Mouse (Mus musculus) midbrain, embryonic 12.5 days (tissue): ENCODE data around the gene Aldh9a1. TPM values are rescaled to one million over a fixed set of nuclear protein-coding genes. Genes with fewer than 3 reads are reported as not detected.
A peak's percentile ranks its signal among the peaks of the same experiment; 100 is the strongest.

Experiments used
- ATAC-seq: fragments of 200-750 bp; cut with Nextera tagmentation; 2 replicates; pipeline ENCODE4 v1.8.0; 2017; ENCODE audit warnings: low read depth, moderate TSS enrichment, moderate library complexity; ENCODE audit not compliant: low FRiP score
- H3K27ac ChIP-seq: fragments of 300-500 bp; sonication (generic); replicated peaks from 2 replicates; pipeline ENCODE4 v1.5.1; 2016; ENCODE audit warnings: mild to moderate bottlenecking
- H3K27me3 ChIP-seq: fragments of 300-500 bp; sonication (generic); 2 replicates; pipeline ENCODE4 v1.6.1; 2016; ENCODE audit warnings: mild to moderate bottlenecking
- H3K36me3 ChIP-seq: fragments of 300-500 bp; sonication (generic); 2 replicates; pipeline ENCODE4 v1.6.1; 2016
- H3K4me1 ChIP-seq: fragments of 300-500 bp; sonication (generic); 2 replicates; pipeline ENCODE4 v1.6.1; 2016
- H3K4me2 ChIP-seq: fragments of 300-500 bp; sonication (generic); replicated peaks from 2 replicates; pipeline ENCODE4 v1.6.1; 2016; ENCODE audit warnings: mild to moderate bottlenecking, moderate library complexity
- H3K4me3 ChIP-seq: fragments of 300-500 bp; sonication (generic); 2 replicates; pipeline ENCODE4 v1.5.1; 2016; ENCODE audit warnings: mild to moderate bottlenecking
- H3K9ac ChIP-seq: fragments of 300-500 bp; sonication (generic); replicated peaks from 2 replicates; pipeline ENCODE4 v1.6.1; 2016; ENCODE audit warnings: mild to moderate bottlenecking, moderate library complexity
- H3K9me3 ChIP-seq: fragments of 300-500 bp; sonication (generic); 2 replicates; pipeline ENCODE4 v1.6.1; 2016; ENCODE audit warnings: mild to moderate bottlenecking
- WGBS: fragments of 180-500 bp; shearing (Covaris S2); methylation state at CpG from one replicate; pipeline ENCODE4 v1.1.7; 2016; 5-methylcytosine and 5-hydroxymethylcytosine counted together
- polyA plus RNA-seq: library from polyadenylated mRNA; unstranded; fragments of >200 nt; fragmentation: Nextera tagmentation; extraction: Ambion mirVana; gene quantifications from 2 replicates; pipeline ENCODE4 v1.2.1, GENCODE M21; 2016

The Aldh9a1 gene
- polyA plus RNA-seq, 1 experiment from 2014 or later: 35.4 TPM

DNA sequence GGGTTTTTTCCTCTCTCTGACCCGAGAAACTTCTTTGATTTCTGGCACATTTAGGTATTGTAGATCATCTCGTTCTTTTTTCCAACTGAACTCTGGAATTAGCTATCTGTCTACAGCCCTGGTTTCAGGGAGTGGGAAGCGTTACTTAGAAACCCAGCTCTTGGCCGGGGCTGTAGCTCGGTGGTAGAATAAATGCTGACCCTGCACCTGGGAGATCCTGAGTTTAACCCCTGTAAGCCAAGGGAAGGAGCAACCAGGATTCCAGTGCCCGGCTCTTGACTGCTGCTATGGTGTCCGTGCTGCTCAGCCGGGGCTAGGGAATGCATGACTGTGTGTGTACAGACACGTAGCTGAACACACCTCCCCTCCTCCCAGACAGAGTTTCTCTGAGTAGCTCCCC, 8.9 kb downstream of the Aldh9a1 start:
- H3K4me3 ChIP-seq: no peak overlapping the region
- H3K36me3 ChIP-seq: peaks cover 36% of the 10 kb centered on the region
- H3K4me2 ChIP-seq: no peak overlapping the region
- no peak overlapping the region for H3K27ac ChIP-seq
- H3K4me1 ChIP-seq: no peaks in the 10 kb centered on the region
- H3K9me3 ChIP-seq: no peaks in the 10 kb centered on the region
- no peak for ATAC-seq
- 92% methylated on average over 9 of the region's 9 CpGs for WGBS
- H3K27me3 ChIP-seq: no peaks in the 10 kb centered on the region
- no peak overlapping the region for H3K9ac ChIP-seq

DNA sequence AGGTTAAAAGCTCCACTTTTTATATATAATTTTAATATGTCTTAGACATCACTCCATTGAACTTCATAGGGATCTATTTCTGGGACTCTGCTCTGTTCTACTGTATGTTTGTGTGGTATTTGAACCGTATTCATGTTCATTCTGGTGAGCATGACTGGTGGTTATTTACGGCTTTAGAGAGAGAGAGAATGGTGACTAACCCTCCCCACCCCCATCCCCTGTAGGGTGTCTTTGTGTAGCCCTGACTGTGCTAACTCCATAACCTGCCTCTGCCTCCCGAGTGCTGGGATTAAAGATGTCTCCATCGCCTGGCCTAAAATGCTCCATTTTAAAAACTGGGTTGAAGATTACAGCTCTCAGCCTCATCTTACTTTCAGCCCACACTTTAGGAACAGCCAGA, 10.5 kb downstream of the Aldh9a1 start:
- Histone ChIP-seq H3K9ac (no peak overlapping the region), H3K4me3 (no peak overlapping the region), H3K9me3 (no peaks in the 10 kb centered on the region), H3K27ac (no peak overlapping the region), H3K27me3 (no peaks in the 10 kb centered on the region), H3K4me1 (no peaks in the 10 kb centered on the region), H3K4me2 (no peak overlapping the region), H3K36me3 (peaks cover 24% of the 10 kb centered on the region)
- WGBS: 49% methylated on average over 4 of the region's 4 CpGs
- no peak for ATAC-seq

DNA sequence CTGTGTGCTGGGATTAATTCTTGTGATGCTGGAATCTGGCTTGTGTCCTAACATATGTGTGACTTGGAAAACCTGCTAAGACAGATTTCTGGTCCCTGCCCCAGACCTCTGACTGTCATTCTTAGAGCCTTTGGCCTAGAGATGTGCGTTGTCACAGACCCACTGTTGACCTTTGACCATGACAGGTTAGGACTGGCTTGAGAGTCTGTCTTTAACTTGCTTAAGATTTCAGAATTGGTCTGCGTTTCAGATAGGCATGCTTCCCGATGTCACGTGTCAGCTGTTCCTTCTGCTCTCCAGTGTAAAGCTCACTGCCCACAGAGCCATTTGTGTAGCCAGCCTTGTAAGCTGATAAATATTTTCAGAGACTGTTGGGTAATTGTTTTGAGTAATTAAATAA, 13.0 kb downstream of the Aldh9a1 start:
- H3K27ac ChIP-seq: no peak overlapping the region
- no peaks in the 10 kb centered on the region for H3K9me3 ChIP-seq
- no peak overlapping the region for H3K4me3 ChIP-seq
- no peaks in the 10 kb centered on the region for H3K27me3 ChIP-seq
- 85% methylated on average over 4 of the region's 4 CpGs for WGBS
- ATAC-seq: no peak
- H3K36me3 ChIP-seq: peaks cover 33% of the 10 kb centered on the region
- H3K9ac ChIP-seq: no peak overlapping the region
- no peaks in the 10 kb centered on the region for H3K4me1 ChIP-seq
- H3K4me2 ChIP-seq: no peak overlapping the region

- Histone ChIP-seq H3K27me3 (no peaks in the 10 kb centered on the region), H3K27ac (no peak overlapping the region), H3K4me3 (no peak overlapping the region), H3K4me1 (no peaks in the 10 kb centered on the region), H3K36me3 (peaks cover 30% of the 10 kb centered on the region), H3K9me3 (no peaks in the 10 kb centered on the region), H3K4me2 (no peak overlapping the region), H3K9ac (no peak overlapping the region)
- ATAC-seq: no peak
- 62% methylated on average over 5 of the region's 5 CpGs for WGBS
These were observed 13.5 kb downstream of the Aldh9a1 start for GRCm38 (mm10) chr1:167363322-167363721.

- ATAC-seq: no peak
- Histone ChIP-seq H3K27me3 (no peaks in the 10 kb centered on the region), H3K4me2 (no peak overlapping the region), H3K36me3 (peaks cover 29% of the 10 kb centered on the region), H3K9me3 (no peaks in the 10 kb centered on the region), H3K27ac (no peak overlapping the region), H3K9ac (no peak overlapping the region), H3K4me1 (no peaks in the 10 kb centered on the region), H3K4me3 (no peak overlapping the region)
- WGBS: 91% methylated on average over 7 of the region's 7 CpGs
These were observed 16.0 kb downstream of the Aldh9a1 start for GRCm38 (mm10) chr1:167365808-167366207.

GRCm38 (mm10) chr1:167366621-167367020, 16.8 kb downstream of the Aldh9a1 start:
- 91% methylated on average over 6 of the region's 6 CpGs for WGBS
- no peaks in the 10 kb centered on the region for H3K27me3 ChIP-seq
- no peak overlapping the region for H3K4me2 ChIP-seq
- H3K4me1 ChIP-seq: no peaks in the 10 kb centered on the region
- H3K9me3 ChIP-seq: no peaks in the 10 kb centered on the region
- H3K36me3 ChIP-seq: peaks cover 22% of the 10 kb centered on the region; the same call in 1 of the 2 replicates
- H3K9ac ChIP-seq: no peak overlapping the region
- H3K27ac ChIP-seq: no peak overlapping the region
- no peak overlapping the region for H3K4me3 ChIP-seq
- no peak for ATAC-seq

GRCm38 (mm10) chr1:167368018-167368417, 18.2 kb downstream of the Aldh9a1 start:
- H3K4me3 ChIP-seq: no peak overlapping the region
- peaks cover 20% of the 10 kb centered on the region; the same call in 1 of the 2 replicates for H3K36me3 ChIP-seq
- no peaks in the 10 kb centered on the region for H3K27me3 ChIP-seq
- ATAC-seq: no peak
- 98% methylated on average over 4 of the region's 4 CpGs for WGBS
- no peak overlapping the region for H3K27ac ChIP-seq
- no peak overlapping the region for H3K4me2 ChIP-seq
- no peak overlapping the region for H3K9ac ChIP-seq
- H3K9me3 ChIP-seq: no peaks in the 10 kb centered on the region
- no peaks in the 10 kb centered on the region for H3K4me1 ChIP-seq

DNA sequence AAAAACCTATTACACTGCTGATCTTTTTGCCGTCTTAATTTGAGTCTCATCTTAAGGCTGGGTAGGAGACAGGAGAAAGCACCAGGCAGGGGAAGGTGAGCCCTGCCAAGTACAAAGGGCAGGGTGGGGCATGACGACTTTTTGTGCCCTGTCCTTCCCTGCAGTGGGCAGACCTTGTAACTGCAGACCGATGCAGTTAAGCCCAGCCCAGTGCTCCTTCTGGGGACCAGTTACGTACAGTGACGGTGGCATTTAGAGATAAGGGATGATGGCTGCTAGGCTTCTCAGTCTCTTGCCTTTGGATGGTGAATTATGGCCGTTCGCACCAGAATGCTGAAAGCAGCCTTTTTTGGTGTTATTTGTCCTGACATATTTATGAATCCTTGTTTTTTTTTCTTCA, 18.7 kb downstream of the Aldh9a1 start:
- Histone ChIP-seq H3K27ac (no peak overlapping the region), H3K36me3 (peaks cover 20% of the 10 kb centered on the region; the same call in 1 of the 2 replicates), H3K4me2 (no peak overlapping the region), H3K9me3 (no peaks in the 10 kb centered on the region), H3K4me3 (no peak overlapping the region), H3K9ac (no peak overlapping the region), H3K27me3 (no peaks in the 10 kb centered on the region), H3K4me1 (no peaks in the 10 kb centered on the region)
- 88% methylated on average over 7 of the region's 7 CpGs for WGBS
- ATAC-seq: no peak

GRCm38 (mm10) chr1:167369905-167370304, 20.1 kb downstream of the Aldh9a1 start:
- peaks cover 6% of the 10 kb centered on the region; the same call in 1 of the 2 replicates for H3K27me3 ChIP-seq
- no peak overlapping the region for H3K4me3 ChIP-seq
- no peaks in the 10 kb centered on the region for H3K9me3 ChIP-seq
- H3K4me2 ChIP-seq: no peak overlapping the region
- no peak overlapping the region for H3K9ac ChIP-seq
- WGBS: 10% methylated on average over 7 of the region's 7 CpGs
- peaks cover 8% of the 10 kb centered on the region; the same call in 1 of the 2 replicates for H3K4me1 ChIP-seq
- H3K36me3 ChIP-seq: peaks cover 20% of the 10 kb centered on the region; the same call in 1 of the 2 replicates
- peak; percentile 28; the same call in 1 of the 2 replicates for ATAC-seq
- H3K27ac ChIP-seq: no peak overlapping the region

GRCm38 (mm10) chr1:167372739-167373138, 22.9 kb downstream of the Aldh9a1 start:
- Histone ChIP-seq H3K9me3 (no peaks in the 10 kb centered on the region), H3K9ac (no peak overlapping the region), H3K27me3 (peaks cover 10% of the 10 kb centered on the region; the same call in 1 of the 2 replicates), H3K4me2 (no peak overlapping the region), H3K27ac (no peak overlapping the region), H3K36me3 (peaks cover 15% of the 10 kb centered on the region; the same call in 1 of the 2 replicates), H3K4me1 (peaks cover 8% of the 10 kb centered on the region; the same call in 1 of the 2 replicates), H3K4me3 (no peak overlapping the region)
- WGBS: 94% methylated on average over 7 of the region's 7 CpGs
- ATAC-seq: no peak

DNA sequence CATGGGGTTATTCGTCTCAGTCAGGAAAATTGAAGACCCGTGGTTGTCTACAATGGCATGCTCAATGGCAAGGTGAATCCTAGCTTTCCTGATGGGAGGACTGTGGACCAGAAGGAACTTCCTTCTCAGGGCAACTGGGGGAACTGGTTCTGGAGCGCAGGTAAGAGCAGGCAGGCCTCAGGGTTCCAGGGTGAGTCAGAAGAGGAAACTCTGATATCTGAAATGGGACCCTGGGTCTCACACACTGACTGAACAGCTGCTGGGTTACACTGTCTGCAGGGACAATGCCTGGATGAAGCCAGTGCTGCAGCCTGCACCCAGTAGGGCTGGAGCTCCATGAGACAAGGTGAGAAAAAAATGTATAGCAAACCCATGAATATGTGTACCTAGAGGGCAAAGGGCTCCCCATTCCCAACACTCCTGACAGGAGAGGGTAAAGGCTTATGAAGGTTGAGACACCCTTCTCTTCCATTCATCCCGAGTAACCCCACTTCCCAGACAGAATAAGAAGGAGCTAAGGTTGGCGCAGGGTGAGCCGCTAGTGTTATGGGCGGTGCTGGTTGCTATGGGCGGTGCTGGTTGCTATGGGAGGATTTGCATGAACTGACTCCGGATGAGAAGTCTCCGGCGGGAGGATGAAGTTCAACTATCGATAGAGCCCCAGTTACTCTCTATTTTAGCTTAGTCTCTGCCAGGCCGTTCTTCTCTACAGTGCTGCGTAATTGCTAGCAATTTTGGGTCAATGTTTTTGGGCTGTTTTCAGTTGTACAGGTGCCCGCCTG, 24.4 kb downstream of the Aldh9a1 start:
- H3K4me2 ChIP-seq: peak overlapping the region; percentile 30
- H3K4me1 ChIP-seq: peaks cover 8% of the 10 kb centered on the region; the same call in 1 of the 2 replicates
- peaks cover 10% of the 10 kb centered on the region; the same call in 1 of the 2 replicates for H3K27me3 ChIP-seq
- H3K36me3 ChIP-seq: peaks cover 12% of the 10 kb centered on the region; the same call in 1 of the 2 replicates
- peak; percentile 63 for ATAC-seq
- H3K9me3 ChIP-seq: no peaks in the 10 kb centered on the region
- no peak overlapping the region for H3K27ac ChIP-seq
- H3K4me3 ChIP-seq: no peak overlapping the region
- no peak overlapping the region for H3K9ac ChIP-seq
- WGBS: 20% methylated on average over 15 of the region's 15 CpGs

DNA sequence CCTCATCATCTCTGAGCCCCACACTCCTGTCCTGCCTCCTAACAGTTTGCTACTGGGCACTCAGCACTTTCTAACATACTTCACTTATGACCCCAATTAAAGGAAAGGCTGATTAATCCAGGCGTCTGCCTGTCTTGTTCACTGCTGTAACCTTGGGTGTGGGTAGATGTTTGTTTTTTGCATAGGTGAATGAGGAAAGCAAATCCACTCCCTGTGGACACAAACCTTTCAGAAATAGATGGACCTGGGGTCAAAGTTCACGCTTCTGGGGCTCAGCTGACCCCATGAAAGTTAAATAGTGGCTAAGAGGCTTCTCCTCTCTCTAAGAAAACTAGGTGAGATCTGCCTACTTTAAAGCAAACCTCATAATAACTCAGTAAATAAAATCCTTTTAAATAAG, 25.2 kb downstream of the Aldh9a1 start:
- whole genome bisulfite sequencing: 64% methylated on average over 2 of the region's 2 CpGs
- Histone ChIP-seq H3K27ac (no peak overlapping the region), H3K27me3 (peaks cover 10% of the 10 kb centered on the region; the same call in 1 of the 2 replicates), H3K4me3 (no peak overlapping the region), H3K4me1 (peaks cover 8% of the 10 kb centered on the region; the same call in 1 of the 2 replicates), H3K4me2 (no peak overlapping the region), H3K9ac (no peak overlapping the region), H3K36me3 (peaks cover 12% of the 10 kb centered on the region; the same call in 1 of the 2 replicates), H3K9me3 (no peaks in the 10 kb centered on the region)
- ATAC-seq: no peak
